Mouse (Mus musculus) kidney, postnatal 0 days (tissue): ENCODE data around the gene Hba-x. TPM values are rescaled to one million over a fixed set of nuclear protein-coding genes. Genes with fewer than 3 reads are reported as not detected.
"Not testable (repeated sequence)": the region's sequence is repeated elsewhere in the genome, so short reads cannot be mapped to it uniquely, and the experiment has no call there.

Source experiments
- ATAC-seq: fragments of 200-750 bp; cut with Nextera tagmentation; replicated peaks from 2 replicates; pipeline ENCODE4 v1.8.0; 2017; ENCODE audit warnings: low read depth, moderate number of reproducible peaks, moderate TSS enrichment, moderate library complexity; ENCODE audit not compliant: low FRiP score
- DNase-seq: peaks from one replicate; pipeline ENCODE4 v3.0.0-alpha.2; 2016; ENCODE audit warnings: low spot score
- H3K27ac ChIP-seq: fragments of 300-500 bp; sonication (generic); 2 replicates; pipeline ENCODE4 v1.5.1; 2014; ENCODE audit warnings: mild to moderate bottlenecking
- H3K27me3 ChIP-seq: fragments of 300-500 bp; sonication (generic); 2 replicates; pipeline ENCODE4 v1.6.1; 2014; ENCODE audit warnings: low read length, mixed read lengths; ENCODE audit not compliant: insufficient read depth
- H3K36me3 ChIP-seq: fragments of 300-500 bp; sonication (generic); 2 replicates; pipeline ENCODE4 v1.6.1; 2014; ENCODE audit warnings: low read length, mixed read lengths; ENCODE audit not compliant: insufficient read depth
- H3K4me1 ChIP-seq: fragments of 300-500 bp; sonication (generic); replicated peaks from 2 replicates; pipeline ENCODE4 v1.6.1; 2014; ENCODE audit warnings: antibody characterized with exemption, low read length, mixed read lengths; ENCODE audit not compliant: insufficient read depth
- H3K4me2 ChIP-seq: fragments of 300-500 bp; sonication (generic); 2 replicates; pipeline ENCODE4 v1.6.1; 2014; ENCODE audit warnings: mild to moderate bottlenecking, low read length, moderate library complexity, mixed read lengths
- H3K4me3 ChIP-seq: fragments of 300-500 bp; sonication (generic); replicated peaks from 2 replicates; pipeline ENCODE4 v1.5.1; 2014; ENCODE audit warnings: low read depth, low read length
- H3K9ac ChIP-seq: fragments of 300-500 bp; sonication (generic); 2 replicates; pipeline ENCODE4 v1.6.1; 2014; ENCODE audit warnings: low read depth, low read length
- H3K9me3 ChIP-seq: fragments of 300-500 bp; sonication (generic); replicated peaks from 2 replicates; pipeline ENCODE4 v1.6.1; 2016; ENCODE audit warnings: low read length, inconsistent platforms, mixed read lengths
- CTCF ChIP-seq: IDR thresholded peaks from 2 replicates; pipeline ENCODE4 v1.5.1; 2016; ENCODE audit warnings: antibody characterized with exemption, low read depth, mild to moderate bottlenecking, moderate library complexity
- WGBS: fragments of 180-500 bp; shearing (Covaris S2); extraction: QIAGEN DNeasy Blood & Tissue Kit; methylation state at CpG from one replicate; pipeline ENCODE4 v1.1.7; 2014; 5-methylcytosine and 5-hydroxymethylcytosine counted together
- polyA plus RNA-seq: library from polyadenylated mRNA; unstranded; fragments of >200 nt; fragmentation: Nextera tagmentation; extraction: Ambion mirVana; gene quantifications from 2 replicates; pipeline ENCODE4 v1.2.1, GENCODE M21; 2015

Hba-x gene
- polyA plus RNA-seq, 1 experiment from 2014 or later = 0.36 TPM

- peak; percentile 43 for DNase-seq
- H3K4me1 ChIP-seq, H3K9me3 ChIP-seq, H3K36me3 ChIP-seq, H3K27ac ChIP-seq, H3K27me3 ChIP-seq, H3K4me3 ChIP-seq, H3K9ac ChIP-seq: not testable (repeated sequence)
- ATAC-seq = peak; percentile 59
- peak; percentile 86 for TF ChIP-seq CTCF
- 0 out of 2 replicates have a peak within 1 kb of the TSS, but pooled peaks have one; percentile 36 for H3K4me2 ChIP-seq
- 10% methylated on average over 16 of the region's 16 CpGs for WGBS
Observed at GRCm38 (mm10) chr11:32299865-32300264, 23.7 kb downstream of the Hba-x start, which contains the start of gene Hbq1a. Gene Hbq1a (plus strand): TSS chr11:32300069.

DNA sequence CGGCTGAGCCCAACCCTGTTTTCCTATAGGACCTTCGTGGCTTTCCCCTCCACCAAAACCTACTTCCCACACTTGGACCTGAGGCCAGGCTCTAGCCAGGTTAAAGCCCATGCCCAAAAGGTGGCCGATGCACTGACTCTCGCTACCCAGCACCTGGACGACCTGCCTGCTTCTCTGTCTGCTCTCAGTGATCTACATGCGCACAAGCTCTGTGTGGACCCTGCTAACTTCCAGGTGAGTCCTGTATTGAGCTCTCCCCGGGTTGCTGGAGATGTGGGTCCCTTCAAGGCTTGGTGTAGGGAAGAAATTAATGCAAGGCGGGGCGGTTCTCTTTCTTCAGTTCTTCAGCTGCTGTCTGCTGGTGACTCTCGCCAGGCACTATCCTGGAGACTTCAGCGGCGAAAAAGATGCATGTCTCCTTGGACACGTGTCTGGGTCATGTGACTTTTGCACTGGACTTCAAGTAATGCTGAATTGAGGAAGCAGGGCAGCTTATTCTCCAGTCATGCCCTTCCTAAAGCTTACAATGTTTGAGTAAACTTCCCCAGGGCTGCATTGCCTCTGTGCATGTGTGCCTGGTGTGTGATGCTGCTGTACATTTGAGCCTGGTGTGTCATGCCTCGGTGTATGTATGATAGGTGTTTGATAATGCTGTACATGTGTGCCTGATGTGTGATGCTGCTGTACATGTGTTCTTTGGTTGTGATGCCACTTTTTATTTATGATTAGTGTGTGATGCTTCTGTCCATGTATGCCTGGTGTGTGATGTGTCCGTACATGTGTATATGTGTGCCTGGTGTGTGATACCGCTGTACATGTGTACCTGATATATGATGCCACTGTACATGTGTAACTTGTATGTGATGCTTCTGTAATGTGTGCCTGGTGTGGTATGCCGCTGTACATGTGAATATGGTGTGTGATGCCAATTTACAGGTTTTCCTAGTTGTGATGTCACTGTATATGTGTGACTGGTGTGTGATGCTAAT is 24.4 kb downstream of the Hba-x start:
- WGBS = 49% methylated on average over 14 of the region's 17 CpGs
- ATAC-seq (no peak), DNase-seq (no peak)
- no peaks in the 10 kb centered on the region for H3K27me3 ChIP-seq
- H3K36me3 ChIP-seq = no peaks in the 10 kb centered on the region
- H3K4me1 ChIP-seq = no peaks in the 10 kb centered on the region
- no peak overlapping the region for H3K9ac ChIP-seq
- no peak overlapping the region for H3K4me3 ChIP-seq
- no peaks in the 10 kb centered on the region for H3K9me3 ChIP-seq
- no peak for TF ChIP-seq CTCF
- H3K27ac ChIP-seq = no peak overlapping the region
- 0 out of 2 replicates have a peak overlapping the region, but pooled peaks have one; percentile 36 for H3K4me2 ChIP-seq

GRCm38 (mm10) chr11:32301506-32301905 is 25.3 kb downstream of the Hba-x start:
- no peaks in the 10 kb centered on the region for H3K27me3 ChIP-seq
- TF ChIP-seq CTCF = no peak
- DNase-seq (no peak), ATAC-seq (no peak)
- no peak overlapping the region for H3K4me2 ChIP-seq
- H3K4me1 ChIP-seq = no peaks in the 10 kb centered on the region
- H3K27ac ChIP-seq = no peak overlapping the region
- no peaks in the 10 kb centered on the region for H3K9me3 ChIP-seq
- no peak overlapping the region for H3K9ac ChIP-seq
- 73% methylated on average over 1 of the region's 1 CpGs for WGBS
- H3K36me3 ChIP-seq = no peaks in the 10 kb centered on the region
- no peak overlapping the region for H3K4me3 ChIP-seq

DNA sequence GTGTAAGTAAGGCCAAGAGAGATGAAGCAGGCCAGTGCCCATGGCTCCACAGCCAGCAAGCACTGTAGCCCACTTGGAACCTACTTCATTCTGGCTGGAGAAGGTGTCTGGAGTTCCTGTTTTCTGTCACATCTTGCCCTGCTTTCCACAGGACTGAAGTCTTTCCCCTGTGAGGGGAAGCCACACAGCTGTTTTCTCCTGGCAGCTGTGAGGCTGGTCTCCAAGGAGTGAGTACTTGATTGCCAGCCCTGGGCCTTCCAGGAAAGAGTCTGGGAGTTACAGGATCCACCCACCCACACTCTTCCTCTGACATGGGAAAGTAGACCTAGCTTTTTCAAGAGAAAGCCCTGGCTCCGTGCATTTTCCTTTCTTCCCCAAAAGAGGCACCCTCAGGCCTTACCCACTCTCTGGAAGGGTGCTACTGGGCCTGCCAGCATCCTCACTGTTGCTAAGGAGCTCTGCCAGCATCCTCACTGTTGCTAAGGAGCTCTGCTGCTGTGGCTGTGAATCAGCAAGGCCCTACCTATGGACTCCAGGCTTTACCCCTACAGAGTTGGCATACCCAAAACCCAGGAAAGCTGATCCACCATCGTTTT is 26.7 kb downstream of the Hba-x start:
- no peaks in the 10 kb centered on the region for H3K36me3 ChIP-seq
- no peaks in the 10 kb centered on the region for H3K27me3 ChIP-seq
- 53% methylated on average over 2 of the region's 2 CpGs for WGBS
- H3K27ac ChIP-seq = no peak overlapping the region
- no peak overlapping the region for H3K4me2 ChIP-seq
- no peak overlapping the region for H3K9ac ChIP-seq
- ATAC-seq (no peak), DNase-seq (no peak)
- H3K4me1 ChIP-seq = no peaks in the 10 kb centered on the region
- TF ChIP-seq CTCF = no peak
- H3K4me3 ChIP-seq = no peak overlapping the region
- H3K9me3 ChIP-seq = no peaks in the 10 kb centered on the region

GRCm38 (mm10) chr11:32303455-32303854 is 27.3 kb downstream of the Hba-x start:
- Histone ChIP-seq H3K4me3 (no peak overlapping the region), H3K27me3 (no peaks in the 10 kb centered on the region), H3K4me1 (no peaks in the 10 kb centered on the region), H3K9ac (no peak overlapping the region), H3K4me2 (no peak overlapping the region), H3K27ac (no peak overlapping the region), H3K9me3 (no peaks in the 10 kb centered on the region), H3K36me3 (no peaks in the 10 kb centered on the region)
- DNase-seq = no peak
- ATAC-seq = no peak
- no peak for TF ChIP-seq CTCF
- 86% methylated on average over 1 of the region's 1 CpGs for WGBS

DNA sequence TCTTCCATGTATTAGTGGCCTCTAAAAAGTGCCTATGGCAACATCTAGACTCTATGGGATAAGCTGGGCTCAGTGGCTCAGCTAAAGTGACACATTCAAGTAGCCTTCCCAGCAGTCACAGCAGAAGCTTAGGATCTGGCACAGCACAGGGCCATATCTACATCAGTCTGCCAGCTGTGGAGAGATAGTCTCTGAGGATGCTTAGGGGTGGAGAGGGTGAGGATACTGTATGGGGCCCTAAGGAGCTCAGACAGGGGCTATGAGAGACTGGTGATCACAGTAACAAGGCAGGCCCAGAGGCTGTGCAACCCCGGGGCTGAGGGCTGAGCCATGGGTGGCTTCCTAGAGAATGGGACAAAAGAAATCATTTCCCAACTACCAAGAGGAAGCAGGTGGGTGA is 30.8 kb downstream of the Hba-x start:
- Histone ChIP-seq H3K4me3 (no peak overlapping the region), H3K36me3 (no peaks in the 10 kb centered on the region), H3K27ac (no peak overlapping the region), H3K9me3 (no peaks in the 10 kb centered on the region), H3K4me2 (no peak overlapping the region), H3K9ac (no peak overlapping the region), H3K4me1 (peaks cover 6% of the 10 kb centered on the region; the same call in 1 of the 2 replicates), H3K27me3 (no peaks in the 10 kb centered on the region)
- TF ChIP-seq CTCF = no peak
- 83% methylated on average over 1 of the region's 1 CpGs for WGBS
- no peak for ATAC-seq
- no peak for DNase-seq
